Mouse (Mus musculus) erythroblast, embryonic 14.5 days (primary cell): Measurements from ENCODE around the gene Gm10645.

Experiments used
- GATA1 ChIP-seq: IDR thresholded peaks from 2 replicates; pipeline ENCODE4 v1.6.1; 2012; ENCODE audit warnings: low read length, inconsistent platforms, mixed read lengths
- TAL1 ChIP-seq: IDR thresholded peaks from 3 replicates; pipeline ENCODE4 v1.6.1; 2012; ENCODE audit warnings: low read length, inconsistent platforms, mixed read lengths

- TF ChIP-seq TAL1 (no peak), GATA1 (no peak)
Observed at GRCm38 (mm10) chr8:83170894-83171293, 4.9 kb upstream of the Gm10645 start.
